Mouse (Mus musculus) lung, adult 2 months (tissue): ENCODE results near the gene Cga.

ENCODE experiments used
- CTCF ChIP-seq: fragments of 200-500 bp; IDR thresholded peaks from 2 replicates; pipeline ENCODE4 v1.5.1; 2011; ENCODE audit warnings: mild to moderate bottlenecking, low read length, control low read depth; ENCODE audit not compliant: insufficient read depth
- POLR2A ChIP-seq: fragments of 200-500 bp; IDR thresholded peaks from 2 replicates; pipeline ENCODE4 v1.6.1; 2011; ENCODE audit warnings: low read depth, mild to moderate bottlenecking, control low read depth, low read length, borderline replicate concordance; ENCODE audit errors: extremely low read depth

DNA sequence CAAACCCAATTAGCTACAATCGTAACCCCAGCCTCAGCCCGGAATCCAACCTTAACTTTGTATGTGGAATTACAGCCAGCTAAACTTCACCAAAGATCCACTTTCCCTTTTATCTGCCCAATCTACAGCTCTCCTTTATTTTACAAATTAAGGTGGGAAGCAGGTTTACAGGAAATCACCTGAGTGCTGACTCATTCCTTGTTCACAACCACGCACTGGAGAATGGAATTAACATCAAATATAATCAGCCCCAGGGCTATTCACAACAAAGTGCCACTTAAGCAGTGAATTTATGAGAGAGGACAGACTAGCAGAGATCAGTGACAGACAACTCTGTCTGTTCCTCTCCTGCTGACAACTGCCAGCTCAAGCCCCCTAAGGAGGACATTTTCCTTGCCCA is 17.8 kb downstream of the Cga start:
- no peak for TF ChIP-seq POLR2A
- no peak for TF ChIP-seq CTCF
